Mouse (Mus musculus) erythroblast, embryonic 14.5 days (primary cell): ENCODE measurements around the gene Btrc.

ENCODE experiments used
- GATA1 ChIP-seq: IDR thresholded peaks from 2 replicates; pipeline ENCODE4 v1.6.1; 2012; ENCODE audit warnings: low read length, inconsistent platforms, mixed read lengths
- TAL1 ChIP-seq: IDR thresholded peaks from 3 replicates; pipeline ENCODE4 v1.6.1; 2012; ENCODE audit warnings: low read length, inconsistent platforms, mixed read lengths

DNA sequence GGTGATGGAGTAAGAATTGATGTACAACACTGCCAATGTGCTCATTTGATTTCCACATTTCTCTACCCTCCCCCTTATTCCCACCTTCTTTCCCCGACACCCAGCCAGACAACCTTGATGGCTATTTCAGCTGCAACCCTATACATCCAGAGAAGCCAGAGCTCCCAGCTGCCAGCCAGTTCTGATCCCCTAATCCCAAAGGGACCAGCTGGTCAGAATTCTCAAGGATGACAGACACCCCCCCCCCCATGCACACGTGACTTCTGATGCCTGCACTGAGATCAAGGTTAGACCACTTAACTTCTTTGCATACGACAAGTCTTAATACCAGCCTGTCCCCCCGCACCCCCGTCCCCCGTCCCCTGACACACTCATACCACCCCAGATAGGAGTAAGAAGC, 26.8 kb upstream of the Btrc start:
- TF ChIP-seq GATA1 (no peak), TAL1 (no peak)
